Mouse (Mus musculus) myocyte (in vitro differentiated cells): ENCODE measurements around the gene Rrp15.

Experiments used
- E2F4 ChIP-seq: IDR thresholded peaks from one replicate; pipeline ENCODE4 v1.6.1; 2011; ENCODE audit warnings: mild to moderate bottlenecking, control low read depth, moderate library complexity; ENCODE audit not compliant: insufficient read depth
- MAX ChIP-seq: IDR thresholded peaks from one replicate; pipeline ENCODE4 v1.6.1; 2011; ENCODE audit warnings: low read depth, mild to moderate bottlenecking, control low read depth
- POLR2A ChIP-seq: IDR thresholded peaks from one replicate; pipeline ENCODE4 v1.6.1; 2011; ENCODE audit warnings: low read depth, mild to moderate bottlenecking, control low read depth, moderate library complexity; ENCODE audit not compliant: insufficient read length
- POLR2AphosphoS2 ChIP-seq: IDR thresholded peaks from one replicate; pipeline ENCODE4 v1.6.1; 2011; ENCODE audit warnings: low read depth, control low read depth; ENCODE audit not compliant: insufficient read length
- TCF12 ChIP-seq: IDR thresholded peaks from one replicate; pipeline ENCODE4 v1.6.1; 2011; ENCODE audit warnings: mild to moderate bottlenecking, control low read depth; ENCODE audit not compliant: poor library complexity, insufficient read depth, severe bottlenecking
- TCF3 ChIP-seq: IDR thresholded peaks from one replicate; pipeline ENCODE4 v1.6.1; 2011; ENCODE audit warnings: low read depth, control low read depth; ENCODE audit not compliant: insufficient read length

DNA sequence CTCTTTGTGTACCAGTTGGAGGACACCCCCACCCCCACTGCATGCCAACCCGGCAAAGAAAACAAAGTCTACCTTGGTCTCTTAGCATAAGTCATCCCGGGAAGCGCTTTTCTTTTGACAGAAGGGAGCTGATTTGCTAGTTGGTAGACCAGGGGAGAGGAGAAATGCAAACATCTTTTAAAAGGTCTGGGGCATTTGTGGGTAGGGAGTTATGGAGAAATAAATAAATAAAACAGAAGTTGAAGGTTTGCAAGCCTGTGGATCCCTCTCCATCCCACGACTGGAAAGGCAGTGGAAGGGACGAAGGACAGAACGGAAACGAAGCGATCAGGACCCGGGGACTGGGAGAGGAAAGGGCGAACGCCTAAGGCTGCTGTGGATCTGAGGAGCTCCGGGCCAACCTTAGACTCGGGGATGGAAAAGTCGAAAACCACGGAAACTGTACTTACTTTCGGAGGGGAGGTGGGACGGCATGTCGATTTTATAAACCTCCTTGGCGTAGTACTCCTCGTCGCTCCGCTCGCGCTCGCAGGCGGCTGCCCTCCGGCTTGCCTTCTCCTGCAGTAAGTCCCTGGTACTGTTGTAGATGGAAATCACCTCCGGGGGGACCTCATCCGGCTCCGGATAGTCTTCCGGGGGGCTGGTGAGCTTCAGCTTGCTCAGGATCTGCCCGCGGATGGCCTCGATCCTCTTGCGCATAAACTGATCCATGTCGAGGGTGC lies 45.0 kb downstream of the Rrp15 start:
- no peak for TF ChIP-seq POLR2A
- TF ChIP-seq POLR2AphosphoS2: peak; percentile 45
- no peak for TF ChIP-seq MAX
- no peak for TF ChIP-seq E2F4
- TF ChIP-seq TCF12: no peak
- no peak for TF ChIP-seq TCF3
